10 mouse cellular contexts compared by ENCODE assay signal in genomic region chr6:115989607-115990006, GRCm38 (mm10). TPM values are rescaled to one million over a fixed set of nuclear protein-coding genes. Genes with fewer than 3 reads are reported as not detected.
DNase-seq lines count a peak whose midpoint lies in the region; ATAC-seq lines count a peak whose summit lies in the region.
"Had no signal": no experiment of that assay in that cellular context is flagged by ENCODE, and none has a peak within 500 bp of the region (broad histone marks: within the 10 kb centered on the region; RNA-seq: fewer than 3 reads in every experiment).

No protein-coding gene starts in this region.

- ATAC-seq in heart, embryonic 14.5 days (ENCODE audit: insufficient number of reproducible peaks, insufficient read depth, low FRiP score, low read depth): no peak

- H3K9me3 ChIP-seq in heart, embryonic 14.5 days (ENCODE audit: control insufficient read depth, low read length): peaks cover 5% of the 10 kb centered on the region
- no peaks in the 10 kb centered on the region for H3K9me3 ChIP-seq in limb, embryonic 10.5 days (replicated peaks)
- H3K9me3 ChIP-seq: limb, embryonic 15.5 days had no signal

- H3K36me3 ChIP-seq in heart, embryonic 14.5 days (ENCODE audit: control insufficient read depth, insufficient read depth, low read length): no peaks in the 10 kb centered on the region
- H3K36me3 ChIP-seq in limb, embryonic 10.5 days: no peaks in the 10 kb centered on the region
- H3K36me3 ChIP-seq: limb, embryonic 15.5 days had no signal

- 64% methylated on average over 4 of the region's 4 CpGs for WGBS in heart, embryonic 14.5 days
- 85% methylated on average over 4 of the region's 4 CpGs for WGBS in limb, embryonic 10.5 days

- intact Hi-C loops in heart, postnatal 25 days (cut with DNase I): loop anchor here (5.0 kb wide), 3 partner anchors 32 to 142 kb away; no protein-coding TSS in a partner anchor

- peaks cover 24% of the 10 kb centered on the region for H3K27me3 ChIP-seq in heart, embryonic 14.5 days (ENCODE audit: control insufficient read depth, insufficient read depth, low read length)
- peaks cover 53% of the 10 kb centered on the region for H3K27me3 ChIP-seq in limb, embryonic 10.5 days (ENCODE audit: low read depth, poor library complexity, severe bottlenecking)

- no peak overlapping the region for H3K27ac ChIP-seq in heart, embryonic 14.5 days (replicated peaks in 1 of 2; ENCODE audit: control insufficient read depth in 1 of 2, insufficient read depth in 1 of 2, low read depth in 2 of 2, low read length in 2 of 2)
- H3K27ac ChIP-seq in limb, embryonic 10.5 days: peak overlapping the region; percentile 1; the same call in 1 of the 2 replicates
- H3K27ac ChIP-seq: limb, embryonic 15.5 days had no signal

- H3K4me1 ChIP-seq in heart, embryonic 14.5 days (ENCODE audit: control insufficient read depth in 2 of 2, insufficient read depth in 2 of 2, low read length in 2 of 2): peaks cover 24 to 35% of the 10 kb centered on the region in 2 experiments
- H3K4me1 ChIP-seq in limb, embryonic 10.5 days: peaks cover 78% of the 10 kb centered on the region

- DNase-seq in heart, postnatal 25 days (ENCODE audit: low spot score): no peak
- peak; percentile 68 for DNase-seq in right cerebral cortex, adult 18-20 months
- no peak for DNase-seq in right cerebral cortex, postnatal 14 days
- DNase-seq in limb, embryonic 10.5 days (ENCODE audit: low spot score): no peak
- DNase-seq in thymus, postnatal 4 days: peak; percentile 83
- DNase-seq in gastrocnemius, adult 18-20 months (ENCODE audit: low spot score): no peak
- DNase-seq in gastrocnemius, postnatal 4 days (ENCODE audit: low spot score in 2 of 2): no peak

- H3K4me2 ChIP-seq in heart, embryonic 14.5 days (ENCODE audit: low read length): peak overlapping the region; percentile 76

- H3K9ac ChIP-seq in heart, embryonic 14.5 days (ENCODE audit: low read length): peak overlapping the region; percentile 80
- H3K9ac ChIP-seq: limb, embryonic 15.5 days had no signal

- H3K4me3 ChIP-seq in heart, embryonic 14.5 days (ENCODE audit: control insufficient read depth in 1 of 2, insufficient read depth in 1 of 2, low read depth in 1 of 2, low read length in 2 of 2): peak overlapping the region; percentile 47 to 58
- peak overlapping the region; percentile 19; the same call in 1 of the 2 replicates for H3K4me3 ChIP-seq in limb, embryonic 10.5 days

RNA-seq across cellular contexts. Expression of gene Plxnd1, which starts 5.2 kb away (rescaled TPM):
- 58.8 and 68.9 TPM in 2 replicates for polyA plus RNA-seq in heart, embryonic 14.5 days (2014; fragmentation: Nextera tagmentation; extraction: Ambion mirVana)
- 10 to 100 TPM; 79.7 to 91.8 TPM for total RNA-seq in heart, postnatal 25 days (2021)
- polyA plus RNA-seq in limb, embryonic 10.5 days (2016; fragmentation: Nextera tagmentation; extraction: Ambion mirVana): 27.9 and 30.9 TPM in 2 replicates
- total RNA-seq in gastrocnemius, adult 18-20 months (2021): 10 to 100 TPM; 20.0 to 23.7 TPM
- 100 to 1,000 TPM; 125 to 133 TPM for total RNA-seq in gastrocnemius, postnatal 4 days (2021)

RNA-seq across cellular contexts. Expression of gene H1foo, which starts 44.9 kb away (rescaled TPM):
- polyA plus RNA-seq in heart, embryonic 14.5 days (2014; fragmentation: Nextera tagmentation; extraction: Ambion mirVana): not detected in 2 replicates
- not detected for total RNA-seq in heart, postnatal 25 days (2021)
- polyA plus RNA-seq in limb, embryonic 10.5 days (2016; fragmentation: Nextera tagmentation; extraction: Ambion mirVana): not detected in 2 replicates
- not detected for total RNA-seq in gastrocnemius, adult 18-20 months (2021)
- total RNA-seq in gastrocnemius, postnatal 4 days (2021): not detected
- total RNA-seq: ES-E14 had no signal
- polyA plus RNA-seq: limb, embryonic 15.5 days had no signal

RNA-seq across cellular contexts. Expression of gene Rho, which starts 58.1 kb away (rescaled TPM):
- 0.07 TPM in 1 of 2 replicates, not detected in the other for polyA plus RNA-seq in heart, embryonic 14.5 days (2014; fragmentation: Nextera tagmentation; extraction: Ambion mirVana)
- under 1 TPM; 0.18 to 0.34 TPM for total RNA-seq in heart, postnatal 25 days (2021)
- polyA plus RNA-seq in limb, embryonic 10.5 days (2016; fragmentation: Nextera tagmentation; extraction: Ambion mirVana): 0.24 and 0.31 TPM in 2 replicates
- total RNA-seq in gastrocnemius, adult 18-20 months (2021): under 1 TPM in 1 of 2 experiments, not detected in 1; 0.05 TPM
- under 1 TPM; 0.62 to 0.93 TPM for total RNA-seq in gastrocnemius, postnatal 4 days (2021)

Comparison
In these comparisons a context has a peak if more than half of its experiments do, and no peak if none do; other contexts are left out.
1. DNase-seq: peak in right cerebral cortex, adult 18-20 months (single experiment) and thymus, postnatal 4 days (single experiment); none in heart, postnatal 25 days (single experiment), right cerebral cortex, postnatal 14 days (single experiment), limb, embryonic 10.5 days (single experiment), gastrocnemius, adult 18-20 months (single experiment) and gastrocnemius, postnatal 4 days (0 of 2).